ENCODE assay signal across 10 mouse cellular contexts in genomic region chr14:120875144-120875543, GRCm38 (mm10). TPM values are rescaled to one million over a fixed set of nuclear protein-coding genes. Genes with fewer than 3 reads are reported as not detected.
A peak's percentile ranks its signal among the peaks of the same experiment; 100 is the strongest.
DNase-seq lines count a peak whose midpoint lies in the region; ATAC-seq and TF ChIP-seq lines count a peak whose summit lies in the region.
"Had no signal": no experiment of that assay in that cellular context is flagged by ENCODE, and none has a peak within 500 bp of the region (broad histone marks: within the 10 kb centered on the region; RNA-seq: fewer than 3 reads in every experiment).

No protein-coding gene starts in this region.

- H3K27ac ChIP-seq in kidney, adult 2 months (ENCODE audit: insufficient read depth, low read depth, low read length): no peak overlapping the region
- no peak overlapping the region for H3K27ac ChIP-seq in thymus, adult 2 months (ENCODE audit: control insufficient read depth, insufficient read depth, low read length)
- H3K27ac ChIP-seq in liver, postnatal 0 days (ENCODE audit: low read depth): no peak overlapping the region
- H3K27ac ChIP-seq in forebrain, embryonic 13.5 days: no peak overlapping the region
- H3K27ac ChIP-seq: limb, embryonic 15.5 days had no signal

- no peak for TF ChIP-seq EP300 in liver, postnatal 0 days (IDR thresholded peaks at IDR 0.05; ENCODE audit: low read depth)

- 0 out of 2 replicates have a peak, but pooled peaks have one; percentile 26 for TF ChIP-seq CTCF in kidney, adult 2 months (conservative IDR thresholded peaks at IDR 0.05; ENCODE audit: insufficient read depth, insufficient read length, low read depth, low read length)
- no peak for TF ChIP-seq CTCF in thymus, adult 2 months (IDR thresholded peaks at IDR 0.05; ENCODE audit: borderline replicate concordance, control insufficient read depth, extremely low read depth, insufficient read depth, low read length, poor library complexity)
- peak; percentile 31; the same call in 1 of the 2 replicates for TF ChIP-seq CTCF in brain, embryonic 14.5 days (IDR thresholded peaks at IDR 0.05; ENCODE audit: borderline replicate concordance, extremely low read depth, insufficient read depth, insufficient read length)
- peak; percentile 45 for TF ChIP-seq CTCF in liver, postnatal 0 days (IDR thresholded peaks at IDR 0.05; ENCODE audit: low read depth)

- DNase-seq in kidney, adult 2 months: no peak
- no peak for DNase-seq in kidney, adult 8-10 months
- peak; percentile 3 for DNase-seq in thymus, adult 2 months
- no peak for DNase-seq in thymus, postnatal 10 days (ENCODE audit: low spot score in 2 of 2)
- DNase-seq in brain, embryonic 14.5 days (ENCODE audit: low read depth): no peak
- peak; percentile 21 for DNase-seq in liver, postnatal 0 days
- DNase-seq: cerebellum, postnatal 25 days; kidney, adult 9 months had no signal

- TF ChIP-seq POLR2A in kidney, adult 2 months (IDR thresholded peaks at IDR 0.05; ENCODE audit: low read depth, low read length): no peak
- TF ChIP-seq POLR2A in thymus, adult 2 months (IDR thresholded peaks at IDR 0.05; ENCODE audit: control insufficient read depth, extremely low read depth, insufficient read depth, low read length, poor library complexity): no peak
- TF ChIP-seq POLR2A in brain, embryonic 14.5 days (IDR thresholded peaks at IDR 0.05; ENCODE audit: borderline replicate concordance, extremely low read depth, insufficient read depth, insufficient read length, poor library complexity, severe bottlenecking): no peak

- H3K9me3 ChIP-seq in liver, postnatal 0 days (ENCODE audit: low read length): no peaks in the 10 kb centered on the region
- no peaks in the 10 kb centered on the region for H3K9me3 ChIP-seq in forebrain, embryonic 13.5 days (replicated peaks)
- H3K9me3 ChIP-seq: limb, embryonic 15.5 days had no signal

- no peak for ATAC-seq in liver, postnatal 0 days
- ATAC-seq in forebrain, embryonic 13.5 days: no peak

- H3K9ac ChIP-seq in liver, postnatal 0 days (replicated peaks): no peak overlapping the region
- H3K9ac ChIP-seq in forebrain, embryonic 13.5 days: no peak overlapping the region
- H3K9ac ChIP-seq: limb, embryonic 15.5 days had no signal

- no peaks in the 10 kb centered on the region for H3K36me3 ChIP-seq in kidney, adult 2 months (ENCODE audit: control insufficient read depth, insufficient read depth, low read length)
- no peaks in the 10 kb centered on the region for H3K36me3 ChIP-seq in thymus, adult 2 months (ENCODE audit: control insufficient read depth, insufficient read depth, low read length)
- no peaks in the 10 kb centered on the region for H3K36me3 ChIP-seq in liver, postnatal 0 days (replicated peaks; ENCODE audit: insufficient read depth, low read length)
- H3K36me3 ChIP-seq in forebrain, embryonic 13.5 days (ENCODE audit: poor library complexity, severe bottlenecking): no peaks in the 10 kb centered on the region
- H3K36me3 ChIP-seq: limb, embryonic 15.5 days had no signal

- H3K4me1 ChIP-seq in kidney, adult 2 months (ENCODE audit: control insufficient read depth, insufficient read depth, low read length): no peaks in the 10 kb centered on the region
- H3K4me1 ChIP-seq in thymus, adult 2 months (replicated peaks; ENCODE audit: control insufficient read depth, insufficient read depth, low read length): no peaks in the 10 kb centered on the region
- 0 out of 2 replicates have a peak, but pooled peaks cover 2% of the 10 kb centered on the region for H3K4me1 ChIP-seq in liver, postnatal 0 days (ENCODE audit: insufficient read depth)
- no peaks in the 10 kb centered on the region for H3K4me1 ChIP-seq in forebrain, embryonic 13.5 days
- H3K4me1 ChIP-seq: limb, embryonic 15.5 days had no signal

- H3K27me3 ChIP-seq in kidney, adult 2 months (replicated peaks; ENCODE audit: control insufficient read depth, insufficient read depth, low read length): no peaks in the 10 kb centered on the region
- no peaks in the 10 kb centered on the region for H3K27me3 ChIP-seq in thymus, adult 2 months (ENCODE audit: control insufficient read depth, insufficient read depth, low read length)
- H3K27me3 ChIP-seq in liver, postnatal 0 days (ENCODE audit: insufficient read depth, low read length): no peaks in the 10 kb centered on the region
- H3K27me3 ChIP-seq in forebrain, embryonic 13.5 days: no peaks in the 10 kb centered on the region
- H3K27me3 ChIP-seq: limb, embryonic 15.5 days had no signal

- no peak overlapping the region for H3K4me2 ChIP-seq in liver, postnatal 0 days (ENCODE audit: low read depth, low read length)
- no peak overlapping the region for H3K4me2 ChIP-seq in forebrain, embryonic 13.5 days
- H3K4me2 ChIP-seq: limb, embryonic 15.5 days had no signal

- 83% methylated on average over 9 of the region's 9 CpGs for WGBS in kidney, adult 2 months
- WGBS in thymus, adult 2 months: 90% methylated on average over 9 of the region's 9 CpGs
- WGBS in liver, postnatal 0 days (ENCODE audit: insufficient replicate concordance): 56% methylated on average over 9 of the region's 9 CpGs
- 81% methylated on average over 9 of the region's 9 CpGs for WGBS in forebrain, embryonic 13.5 days

- H3K4me3 ChIP-seq in kidney, adult 2 months (ENCODE audit: insufficient read depth, low read depth, low read length): no peak overlapping the region
- no peak overlapping the region for H3K4me3 ChIP-seq in thymus, adult 2 months (ENCODE audit: control insufficient read depth, insufficient read depth, low read length)
- H3K4me3 ChIP-seq in liver, postnatal 0 days (ENCODE audit: low read depth, low read length): no peak overlapping the region
- no peak overlapping the region for H3K4me3 ChIP-seq in forebrain, embryonic 13.5 days
- H3K4me3 ChIP-seq: limb, embryonic 15.5 days had no signal

RNA-seq across cellular contexts. Expression of gene Ipo5, which starts 35.9 kb away (rescaled TPM):
- 18.1 and 20.5 TPM in 2 replicates for polyA plus RNA-seq in kidney, adult 2 months (2012; rRNA removed)
- 27.7 and 33.5 TPM in 2 replicates for polyA plus RNA-seq in thymus, adult 2 months (2012; rRNA removed)
- polyA plus RNA-seq in brain, embryonic 14.5 days (2012; rRNA removed): 63.5 and 80.2 TPM in 2 replicates
- polyA plus RNA-seq in liver, postnatal 0 days (2015; fragmentation: Nextera tagmentation; extraction: Ambion mirVana): 15.6 and 17.3 TPM in 2 replicates
- 89.2 and 103 TPM in 2 replicates for polyA plus RNA-seq in forebrain, embryonic 13.5 days (2015; fragmentation: Nextera tagmentation; extraction: Ambion mirVana)

Comparison
In these comparisons a context has a peak if more than half of its experiments do, and no peak if none do; other contexts are left out.
1. DNase-seq: peak in thymus, adult 2 months (single experiment) and liver, postnatal 0 days (single experiment); none in kidney, adult 2 months (single experiment), kidney, adult 8-10 months (0 of 2), thymus, postnatal 10 days (0 of 2) and brain, embryonic 14.5 days (single experiment).